Comparison of ENCODE assay signal across 11 mouse cellular contexts in the genomic region with DNA sequence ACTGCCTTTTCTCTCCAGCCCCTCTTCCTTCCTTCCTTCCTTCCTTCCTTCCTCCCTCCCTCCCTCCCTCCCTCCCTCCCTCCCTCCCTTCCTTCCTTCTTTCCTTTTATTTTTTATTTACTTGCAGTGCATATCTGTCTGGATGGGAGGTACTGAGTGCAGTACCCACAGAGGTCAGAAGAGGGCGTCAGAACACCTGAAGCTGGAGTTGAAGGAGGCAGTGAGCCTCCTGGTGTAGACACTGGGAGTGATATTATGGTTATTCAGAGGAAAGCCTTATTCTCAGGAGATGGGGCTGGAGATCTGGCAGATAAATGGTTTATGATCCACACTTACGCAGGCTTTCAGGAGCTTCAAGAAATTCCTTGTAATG. TPM values are rescaled to one million over a fixed set of nuclear protein-coding genes. Genes with fewer than 3 reads are reported as not detected.
A peak's percentile ranks its signal among the peaks of the same experiment; 100 is the strongest.
DNase-seq lines count a peak whose midpoint lies in the region; ATAC-seq and TF ChIP-seq lines count a peak whose summit lies in the region.
"Had no signal": no experiment of that assay in that cellular context is flagged by ENCODE, and none has a peak within 500 bp of the region (broad histone marks: within the 10 kb centered on the region; RNA-seq: fewer than 3 reads in every experiment).

No protein-coding gene starts in this region.

- H3K9ac ChIP-seq in liver, adult 2 months (ENCODE audit: low read depth, low read length) = no peak overlapping the region
- H3K9ac ChIP-seq in liver, embryonic 12.5 days = no peak overlapping the region

- no peak overlapping the region for H3K4me2 ChIP-seq in liver, embryonic 12.5 days

- ATAC-seq in CD4-positive, CD25-positive, alpha-beta regulatory T cell, adult 4 months = no peak
- no peak for ATAC-seq in liver, embryonic 12.5 days

- no peaks in the 10 kb centered on the region for H3K36me3 ChIP-seq in liver, adult 2 months (ENCODE audit: control insufficient read depth, insufficient read depth, low read length)
- no peaks in the 10 kb centered on the region for H3K36me3 ChIP-seq in liver, embryonic 12.5 days
- H3K36me3 ChIP-seq in limb, embryonic 10.5 days = no peaks in the 10 kb centered on the region

- no peaks in the 10 kb centered on the region for H3K9me3 ChIP-seq in liver, embryonic 12.5 days (replicated peaks)
- H3K9me3 ChIP-seq in limb, embryonic 10.5 days (replicated peaks) = no peaks in the 10 kb centered on the region

- no peak overlapping the region for H3K4me3 ChIP-seq in liver, adult 2 months (ENCODE audit: insufficient read depth, low read depth, low read length)
- no peak overlapping the region for H3K4me3 ChIP-seq in liver, embryonic 12.5 days
- no peak overlapping the region for H3K4me3 ChIP-seq in limb, embryonic 10.5 days
- H3K4me3 ChIP-seq: erythroblast, embryonic 14.5 days had no signal

- 48% methylated on average over 2 of the region's 2 CpGs for WGBS in liver, adult 2 months
- WGBS in liver, embryonic 12.5 days (ENCODE audit: insufficient replicate concordance) = 44% methylated on average over 2 of the region's 2 CpGs
- WGBS in limb, embryonic 10.5 days = 45% methylated on average over 2 of the region's 2 CpGs

- H3K4me1 ChIP-seq in liver, adult 2 months (ENCODE audit: control insufficient read depth, insufficient read depth, low read length) = no peaks in the 10 kb centered on the region
- no peaks in the 10 kb centered on the region for H3K4me1 ChIP-seq in liver, embryonic 12.5 days
- H3K4me1 ChIP-seq in limb, embryonic 10.5 days = no peaks in the 10 kb centered on the region

- no peaks in the 10 kb centered on the region for H3K27me3 ChIP-seq in liver, adult 2 months (ENCODE audit: control insufficient read depth, insufficient read depth, low read length)
- H3K27me3 ChIP-seq in liver, embryonic 12.5 days (replicated peaks) = peaks cover 47% of the 10 kb centered on the region
- H3K27me3 ChIP-seq in limb, embryonic 10.5 days (ENCODE audit: low read depth, poor library complexity, severe bottlenecking) = peaks cover 41% of the 10 kb centered on the region

- TF ChIP-seq CTCF in liver, adult 2 months (IDR thresholded peaks at IDR 0.05; ENCODE audit: low read depth, low read length) = peak; percentile 53; the same call in 1 of the 2 replicates

- H3K79me2 ChIP-seq in liver, adult 2 months (ENCODE audit: control insufficient read depth, insufficient read depth, low read length) = no peaks in the 10 kb centered on the region

- peak; percentile 63 for DNase-seq in CD4-positive, CD25-positive, alpha-beta regulatory T cell, adult 2 months (ENCODE audit: low read depth, low spot score)
- peak; percentile 32 for DNase-seq in liver, adult 2 months (ENCODE audit: extremely low read depth, low read depth, low spot score)
- peak; percentile 72 to 81 for DNase-seq in cerebellum, postnatal 10 days
- DNase-seq in limb, embryonic 10.5 days (ENCODE audit: low spot score) = peak; percentile 46
- DNase-seq in telencephalon, adult 2 months (ENCODE audit: low read depth, low spot score) = peak; percentile 22
- DNase-seq in urinary bladder, postnatal 4 days (ENCODE audit: low spot score in 2 of 2) = no peak

- H3K27ac ChIP-seq in liver, adult 2 months (replicated peaks; ENCODE audit: insufficient read depth, low read depth, low read length) = no peak overlapping the region
- no peak overlapping the region for H3K27ac ChIP-seq in liver, embryonic 12.5 days
- H3K27ac ChIP-seq in limb, embryonic 10.5 days = no peak overlapping the region

- TF ChIP-seq POLR2A in liver, adult 2 months (IDR thresholded peaks at IDR 0.05; ENCODE audit: extremely low read depth, insufficient read depth, low read length) = no peak

RNA-seq across cellular contexts. Expression of gene Gm15517, which starts 16.0 kb away (rescaled TPM):
- not detected for polyA plus RNA-seq in CD4-positive, CD25-positive, alpha-beta regulatory T cell, adult 4 months (2017; shearing (Covaris generic))
- not detected in 2 replicates for total RNA-seq in liver, adult 2 months (2014; rRNA removed)
- polyA plus RNA-seq in liver, adult 2 months (2012; rRNA removed) = not detected in 2 replicates
- not detected in 2 replicates for polyA plus RNA-seq in liver, embryonic 12.5 days (2016; fragmentation: Nextera tagmentation; extraction: Ambion mirVana)
- not detected in 2 replicates for polyA plus RNA-seq in limb, embryonic 10.5 days (2016; fragmentation: Nextera tagmentation; extraction: Ambion mirVana)
- total RNA-seq: layer of hippocampus, postnatal 36 days had no signal
- polyA plus RNA-seq: erythroblast, embryonic 14.5 days; neural tube, embryonic 14.5 days had no signal

RNA-seq across cellular contexts. Expression of gene Acp4, which starts 20.1 kb away (rescaled TPM):
- not detected for polyA plus RNA-seq in CD4-positive, CD25-positive, alpha-beta regulatory T cell, adult 4 months (2017; shearing (Covaris generic))
- total RNA-seq in liver, adult 2 months (2014; rRNA removed) = not detected in 2 replicates
- not detected in 2 replicates for polyA plus RNA-seq in liver, adult 2 months (2012; rRNA removed)
- not detected in 2 replicates for polyA plus RNA-seq in liver, embryonic 12.5 days (2016; fragmentation: Nextera tagmentation; extraction: Ambion mirVana)
- 0.15 and 0.18 TPM in 2 replicates for polyA plus RNA-seq in limb, embryonic 10.5 days (2016; fragmentation: Nextera tagmentation; extraction: Ambion mirVana)
- total RNA-seq: layer of hippocampus, postnatal 36 days had no signal
- polyA plus RNA-seq: erythroblast, embryonic 14.5 days; neural tube, embryonic 14.5 days had no signal

RNA-seq across cellular contexts. Expression of gene Clec11a, which starts 29.5 kb away (rescaled TPM):
- polyA plus RNA-seq in CD4-positive, CD25-positive, alpha-beta regulatory T cell, adult 4 months (2017; shearing (Covaris generic)) = under 1 TPM; 0.35 to 0.66 TPM
- 1.3 and 1.9 TPM in 2 replicates for total RNA-seq in liver, adult 2 months (2014; rRNA removed)
- 2.0 and 2.4 TPM in 2 replicates for polyA plus RNA-seq in liver, adult 2 months (2012; rRNA removed)
- 0.50 and 0.55 TPM in 2 replicates for polyA plus RNA-seq in liver, embryonic 12.5 days (2016; fragmentation: Nextera tagmentation; extraction: Ambion mirVana)
- polyA plus RNA-seq in limb, embryonic 10.5 days (2016; fragmentation: Nextera tagmentation; extraction: Ambion mirVana) = 1.1 and 1.7 TPM in 2 replicates

RNA-seq across cellular contexts. Expression of gene 2410002F23Rik, which starts 30.7 kb away (rescaled TPM):
- polyA plus RNA-seq in CD4-positive, CD25-positive, alpha-beta regulatory T cell, adult 4 months (2017; shearing (Covaris generic)) = 100 to 1,000 TPM; 101 to 192 TPM
- 6.1 and 7.2 TPM in 2 replicates for total RNA-seq in liver, adult 2 months (2014; rRNA removed)
- 14.3 and 30.1 TPM in 2 replicates for polyA plus RNA-seq in liver, adult 2 months (2012; rRNA removed)
- polyA plus RNA-seq in liver, embryonic 12.5 days (2016; fragmentation: Nextera tagmentation; extraction: Ambion mirVana) = 64.3 and 66.7 TPM in 2 replicates
- polyA plus RNA-seq in limb, embryonic 10.5 days (2016; fragmentation: Nextera tagmentation; extraction: Ambion mirVana) = 179 and 220 TPM in 2 replicates

RNA-seq across cellular contexts. Expression of gene 1700028J19Rik, which starts 30.7 kb away (rescaled TPM):
- 1 to 10 TPM in 1 of 2 experiments, under 1 TPM in 1; 0.93 to 1.7 TPM for polyA plus RNA-seq in CD4-positive, CD25-positive, alpha-beta regulatory T cell, adult 4 months (2017; shearing (Covaris generic))
- 0.18 and 0.20 TPM in 2 replicates for total RNA-seq in liver, adult 2 months (2014; rRNA removed)
- 0.77 and 1.4 TPM in 2 replicates for polyA plus RNA-seq in liver, adult 2 months (2012; rRNA removed)
- 1.8 and 1.9 TPM in 2 replicates for polyA plus RNA-seq in liver, embryonic 12.5 days (2016; fragmentation: Nextera tagmentation; extraction: Ambion mirVana)
- polyA plus RNA-seq in limb, embryonic 10.5 days (2016; fragmentation: Nextera tagmentation; extraction: Ambion mirVana) = 0.88 and 1.1 TPM in 2 replicates
- polyA plus RNA-seq: erythroblast, embryonic 14.5 days had no signal

Comparison
In these comparisons a context has a peak if more than half of its experiments do, and no peak if none do; other contexts are left out.
1. DNase-seq: peak in CD4-positive, CD25-positive, alpha-beta regulatory T cell, adult 2 months (single experiment), liver, adult 2 months (single experiment), cerebellum, postnatal 10 days (2 of 2), limb, embryonic 10.5 days (single experiment) and telencephalon, adult 2 months (single experiment); none in urinary bladder, postnatal 4 days (0 of 2).